Mouse (Mus musculus) kidney, embryonic 14.5 days (tissue): ENCODE results near the gene Pacrg. TPM values are rescaled to one million over a fixed set of nuclear protein-coding genes. Genes with fewer than 3 reads are reported as not detected.

Source experiments
- ATAC-seq: fragments of 200-750 bp; cut with Nextera tagmentation; 2 replicates; pipeline ENCODE4 v1.8.0; 2017; ENCODE audit warnings: moderate number of reproducible peaks, mild to moderate bottlenecking, moderate TSS enrichment, moderate library complexity; ENCODE audit not compliant: low FRiP score, low TSS enrichment
- H3K27ac ChIP-seq: fragments of 300-500 bp; sonication (generic); 2 replicates; pipeline ENCODE4 v1.5.1; 2014; ENCODE audit warnings: low read depth, mild to moderate bottlenecking, low read length, moderate library complexity, mixed read lengths
- H3K27me3 ChIP-seq: fragments of 300-500 bp; sonication (generic); 2 replicates; pipeline ENCODE4 v1.6.1; 2014; ENCODE audit warnings: mild to moderate bottlenecking, low read length; ENCODE audit not compliant: control insufficient read depth, insufficient read depth
- H3K36me3 ChIP-seq: fragments of 300-500 bp; sonication (generic); 2 replicates; pipeline ENCODE4 v1.6.1; 2014; ENCODE audit warnings: low read length, mixed read lengths; ENCODE audit not compliant: control insufficient read depth, insufficient read depth
- H3K4me1 ChIP-seq: fragments of 300-500 bp; sonication (generic); 2 replicates; pipeline ENCODE4 v1.6.1; 2014; ENCODE audit warnings: low read length, mixed read lengths; ENCODE audit not compliant: control insufficient read depth, insufficient read depth
- H3K4me2 ChIP-seq: fragments of 300-500 bp; sonication (generic); replicated peaks from 2 replicates; pipeline ENCODE4 v1.6.1; 2014; ENCODE audit warnings: low read depth, mild to moderate bottlenecking, low read length
- H3K4me3 ChIP-seq: fragments of 300-500 bp; sonication (generic); 2 replicates; pipeline ENCODE4 v1.5.1; 2014; ENCODE audit warnings: mild to moderate bottlenecking, low read length
- H3K9ac ChIP-seq: fragments of 300-500 bp; sonication (generic); 2 replicates; pipeline ENCODE4 v1.6.1; 2014; ENCODE audit warnings: low read depth, mild to moderate bottlenecking, low read length, moderate library complexity
- H3K9me3 ChIP-seq: fragments of 300-500 bp; sonication (generic); 2 replicates; pipeline ENCODE4 v1.6.1; 2016; ENCODE audit warnings: low read length; ENCODE audit not compliant: control insufficient read depth
- WGBS: fragments of 180-500 bp; shearing (Covaris S2); extraction: QIAGEN DNeasy Blood & Tissue Kit; methylation state at CpG from one replicate; pipeline ENCODE4 v1.1.7; 2014; 5-methylcytosine and 5-hydroxymethylcytosine counted together
- polyA plus RNA-seq: library from polyadenylated mRNA; unstranded; fragments of >200 nt; fragmentation: Nextera tagmentation; extraction: Ambion mirVana; gene quantifications from 2 replicates; pipeline ENCODE4 v1.2.1, GENCODE M21; 2014

Pacrg gene
- polyA plus RNA-seq, 1 experiment from 2014 or later, result 1.7 TPM

- no peaks in the 10 kb centered on the region for H3K4me1 ChIP-seq
- H3K4me2 ChIP-seq, result no peak overlapping the region
- no peak overlapping the region for H3K9ac ChIP-seq
- H3K9me3 ChIP-seq, result no peaks in the 10 kb centered on the region
- H3K36me3 ChIP-seq, result no peaks in the 10 kb centered on the region
- ATAC-seq, result no peak
- 63% methylated on average over 3 of the region's 3 CpGs for WGBS
- H3K4me3 ChIP-seq, result no peak overlapping the region
- H3K27me3 ChIP-seq, result no peaks in the 10 kb centered on the region
- no peak overlapping the region for H3K27ac ChIP-seq
Measured at GRCm38 (mm10) chr17:10619881-10620280, 220.2 kb downstream of the Pacrg start.

GRCm38 (mm10) chr17:10617656-10618055, 222.5 kb downstream of the Pacrg start:
- Histone ChIP-seq H3K9me3 (no peaks in the 10 kb centered on the region), H3K4me3 (no peak overlapping the region), H3K4me2 (no peak overlapping the region), H3K4me1 (no peaks in the 10 kb centered on the region), H3K27ac (no peak overlapping the region), H3K27me3 (no peaks in the 10 kb centered on the region), H3K36me3 (no peaks in the 10 kb centered on the region), H3K9ac (no peak overlapping the region)
- WGBS, result 41% methylated on average over 4 of the region's 4 CpGs
- no peak for ATAC-seq

- Histone ChIP-seq H3K27me3 (no peaks in the 10 kb centered on the region), H3K4me2 (no peak overlapping the region), H3K4me1 (no peaks in the 10 kb centered on the region), H3K36me3 (no peaks in the 10 kb centered on the region), H3K27ac (no peak overlapping the region), H3K9me3 (no peaks in the 10 kb centered on the region), H3K4me3 (no peak overlapping the region), H3K9ac (no peak overlapping the region)
- no peak for ATAC-seq
- WGBS, result 87% methylated on average over 7 of the region's 7 CpGs
Measured at GRCm38 (mm10) chr17:10615611-10616010, 224.5 kb downstream of the Pacrg start.

- H3K9ac ChIP-seq, result no peak overlapping the region
- H3K4me2 ChIP-seq, result no peak overlapping the region
- no peak for ATAC-seq
- H3K4me3 ChIP-seq, result no peak overlapping the region
- no peaks in the 10 kb centered on the region for H3K4me1 ChIP-seq
- no peak overlapping the region for H3K27ac ChIP-seq
- no peaks in the 10 kb centered on the region for H3K27me3 ChIP-seq
- no peaks in the 10 kb centered on the region for H3K9me3 ChIP-seq
- H3K36me3 ChIP-seq, result no peaks in the 10 kb centered on the region
- WGBS, result 80% methylated on average over 6 of the region's 6 CpGs
Measured at GRCm38 (mm10) chr17:10614696-10615095, 225.4 kb downstream of the Pacrg start.

- H3K4me1 ChIP-seq, result no peaks in the 10 kb centered on the region
- 37% methylated on average over 3 of the region's 3 CpGs for WGBS
Measured at GRCm38 (mm10) chr17:10611626-10612025, 228.5 kb downstream of the Pacrg start.

GRCm38 (mm10) chr17:10608146-10608545, 232.0 kb downstream of the Pacrg start:
- Histone ChIP-seq H3K27me3 (no peaks in the 10 kb centered on the region), H3K36me3 (no peaks in the 10 kb centered on the region), H3K9me3 (no peaks in the 10 kb centered on the region), H3K27ac (no peak overlapping the region), H3K4me1 (no peaks in the 10 kb centered on the region), H3K4me3 (no peak overlapping the region), H3K9ac (no peak overlapping the region), H3K4me2 (no peak overlapping the region)
- 81% methylated on average over 4 of the region's 4 CpGs for WGBS
- no peak for ATAC-seq

More at GRCm38 (mm10) chr17:10611626-10612025, 228.5 kb downstream of the Pacrg start:
- no peak overlapping the region for H3K27ac ChIP-seq
- no peak overlapping the region for H3K9ac ChIP-seq
- H3K9me3 ChIP-seq, result no peaks in the 10 kb centered on the region
- no peak for ATAC-seq
- no peaks in the 10 kb centered on the region for H3K36me3 ChIP-seq
- H3K4me2 ChIP-seq, result no peak overlapping the region
- no peak overlapping the region for H3K4me3 ChIP-seq
- H3K27me3 ChIP-seq, result no peaks in the 10 kb centered on the region

- Histone ChIP-seq H3K27ac (no peak overlapping the region), H3K9ac (no peak overlapping the region), H3K27me3 (no peaks in the 10 kb centered on the region), H3K4me3 (no peak overlapping the region), H3K9me3 (no peaks in the 10 kb centered on the region), H3K4me2 (no peak overlapping the region), H3K36me3 (no peaks in the 10 kb centered on the region), H3K4me1 (no peaks in the 10 kb centered on the region)
- 60% methylated on average over 3 of the region's 3 CpGs for WGBS
- ATAC-seq, result no peak
Measured at GRCm38 (mm10) chr17:10606090-10606489, 234.0 kb downstream of the Pacrg start.

GRCm38 (mm10) chr17:10597741-10598140, 242.4 kb downstream of the Pacrg start:
- no peak overlapping the region for H3K4me2 ChIP-seq
- no peak overlapping the region for H3K4me3 ChIP-seq
- H3K27me3 ChIP-seq, result no peaks in the 10 kb centered on the region
- no peak for ATAC-seq
- no peaks in the 10 kb centered on the region for H3K36me3 ChIP-seq
- no peaks in the 10 kb centered on the region for H3K9me3 ChIP-seq
- 89% methylated on average over 4 of the region's 4 CpGs for WGBS
- no peaks in the 10 kb centered on the region for H3K4me1 ChIP-seq
- H3K27ac ChIP-seq, result no peak overlapping the region
- no peak overlapping the region for H3K9ac ChIP-seq

- Histone ChIP-seq H3K4me3 (no peak overlapping the region), H3K4me2 (no peak overlapping the region), H3K9ac (no peak overlapping the region), H3K4me1 (no peaks in the 10 kb centered on the region), H3K9me3 (no peaks in the 10 kb centered on the region), H3K27ac (no peak overlapping the region), H3K36me3 (no peaks in the 10 kb centered on the region), H3K27me3 (no peaks in the 10 kb centered on the region)
- WGBS, result 53% methylated on average over 7 of the region's 7 CpGs
- ATAC-seq, result no peak
Measured at GRCm38 (mm10) chr17:10589604-10590003, 250.5 kb downstream of the Pacrg start.
